Mouse (Mus musculus) midbrain, embryonic 16.5 days (tissue): ENCODE measurements around the gene Tnfsf15. TPM values are rescaled to one million over a fixed set of nuclear protein-coding genes. Genes with fewer than 3 reads are reported as not detected.

ENCODE experiments used
- ATAC-seq: fragments of 200-750 bp; cut with Nextera tagmentation; 2 replicates; pipeline ENCODE4 v1.8.0; 2017; ENCODE audit warnings: moderate TSS enrichment
- H3K27ac ChIP-seq: fragments of 300-500 bp; sonication (generic); 2 replicates; pipeline ENCODE4 v1.5.1; 2014; ENCODE audit warnings: mild to moderate bottlenecking, low read length, mixed read lengths
- H3K27me3 ChIP-seq: fragments of 300-500 bp; sonication (generic); 2 replicates; pipeline ENCODE4 v1.6.1; 2014; ENCODE audit warnings: low read depth, low read length, mixed read lengths; ENCODE audit not compliant: control insufficient read depth, insufficient read depth
- H3K36me3 ChIP-seq: fragments of 300-500 bp; sonication (generic); 2 replicates; pipeline ENCODE4 v1.6.1; 2014; ENCODE audit warnings: mild to moderate bottlenecking, low read length, moderate library complexity, mixed read lengths; ENCODE audit not compliant: control insufficient read depth, insufficient read depth
- H3K4me1 ChIP-seq: fragments of 300-500 bp; sonication (generic); 2 replicates; pipeline ENCODE4 v1.6.1; 2014; ENCODE audit warnings: mild to moderate bottlenecking, low read length, mixed read lengths; ENCODE audit not compliant: control insufficient read depth, insufficient read depth
- H3K4me2 ChIP-seq: fragments of 300-500 bp; sonication (generic); 2 replicates; pipeline ENCODE4 v1.6.1; 2014; ENCODE audit warnings: mild to moderate bottlenecking, low read length, mixed read lengths
- H3K4me3 ChIP-seq: fragments of 300-500 bp; sonication (generic); 2 replicates; pipeline ENCODE4 v1.5.1; 2014; ENCODE audit warnings: low read depth, mild to moderate bottlenecking, low read length, moderate library complexity, mixed read lengths
- H3K9ac ChIP-seq: fragments of 300-500 bp; sonication (generic); 2 replicates; pipeline ENCODE4 v1.6.1; 2014; ENCODE audit warnings: low read depth, low read length, mixed read lengths
- H3K9me3 ChIP-seq: fragments of 300-500 bp; sonication (generic); replicated peaks from 2 replicates; pipeline ENCODE4 v1.6.1; 2014; ENCODE audit warnings: mild to moderate bottlenecking, low read length, mixed read lengths; ENCODE audit not compliant: control insufficient read depth, poor library complexity, severe bottlenecking
- WGBS: fragments of 180-500 bp; shearing (Covaris S2); extraction: QIAGEN DNeasy Blood & Tissue Kit; methylation state at CpG from one replicate; pipeline ENCODE4 v1.1.7; 2014; 5-methylcytosine and 5-hydroxymethylcytosine counted together
- polyA plus RNA-seq: library from polyadenylated mRNA; unstranded; fragments of >200 nt; fragmentation: Nextera tagmentation; extraction: Ambion mirVana; gene quantifications from 2 replicates; pipeline ENCODE4 v1.2.1, GENCODE M21; 2015

Tnfsf15 gene
- polyA plus RNA-seq, 1 experiment from 2014 or later: not detected

DNA sequence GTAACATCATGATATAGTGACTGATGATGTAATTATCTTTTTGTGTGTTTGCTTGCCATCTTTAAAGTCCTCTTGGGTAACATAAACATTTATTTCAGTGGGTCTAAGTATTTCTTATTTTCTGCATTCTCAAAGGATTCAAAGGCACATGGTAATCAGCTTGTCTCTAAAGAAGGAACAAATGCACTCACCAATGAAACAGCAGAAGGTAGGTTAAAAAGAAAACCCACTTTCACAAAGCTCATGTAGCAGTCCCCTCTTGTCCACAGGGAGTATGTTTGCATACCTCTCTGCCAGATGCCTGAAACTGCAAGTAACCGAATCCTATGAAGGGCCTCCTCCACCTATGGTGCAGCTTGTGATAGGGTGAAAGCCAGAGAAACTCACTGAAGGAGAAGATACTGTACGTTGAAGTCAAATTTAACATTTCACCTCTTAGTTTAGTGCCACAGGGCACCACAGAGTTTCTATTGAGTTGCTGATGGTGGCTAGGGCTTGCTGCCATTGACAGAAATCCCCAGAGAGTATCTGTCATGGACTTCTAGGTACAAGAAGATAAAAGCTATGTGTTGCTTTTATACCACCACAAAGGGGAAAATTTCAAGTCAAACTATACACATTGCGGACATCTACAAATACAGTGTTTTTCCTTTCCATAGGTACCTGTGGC is 3.3 kb upstream of the Tnfsf15 start:
- Histone ChIP-seq H3K4me2 (no peak overlapping the region), H3K27me3 (no peaks in the 10 kb centered on the region), H3K9ac (no peak overlapping the region), H3K4me3 (no peak overlapping the region), H3K36me3 (no peaks in the 10 kb centered on the region), H3K27ac (no peak overlapping the region), H3K4me1 (no peaks in the 10 kb centered on the region), H3K9me3 (no peaks in the 10 kb centered on the region)
- 81% methylated on average over 3 of the region's 3 CpGs for WGBS
- ATAC-seq: no peak

DNA sequence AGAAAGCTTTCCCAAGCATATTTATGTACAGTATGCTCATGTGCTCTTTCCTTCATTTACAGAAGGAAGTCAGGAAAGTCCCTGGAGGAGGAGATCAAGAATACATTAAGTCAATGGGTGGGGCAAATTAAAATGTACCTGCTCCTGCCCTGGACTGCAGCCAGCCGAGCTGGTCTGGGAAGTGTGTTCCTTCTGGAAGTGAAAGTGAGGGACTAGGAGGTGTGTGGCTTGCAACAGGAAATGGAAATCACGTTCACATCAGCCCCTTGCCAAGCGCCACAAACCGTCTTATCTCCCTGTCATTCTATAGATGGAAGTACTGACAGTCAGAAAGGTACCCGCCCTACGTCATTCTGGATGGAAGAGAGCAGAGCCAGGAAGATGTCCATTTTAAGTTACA is 358 bp upstream of the Tnfsf15 start:
- Histone ChIP-seq H3K27ac (no peak overlapping the region), H3K27me3 (no peaks in the 10 kb centered on the region), H3K4me2 (no peak overlapping the region), H3K4me3 (no peak overlapping the region), H3K9ac (no peak overlapping the region), H3K4me1 (no peaks in the 10 kb centered on the region), H3K9me3 (no peaks in the 10 kb centered on the region), H3K36me3 (no peaks in the 10 kb centered on the region)
- ATAC-seq: no peak
- 78% methylated on average over 6 of the region's 6 CpGs for WGBS

DNA sequence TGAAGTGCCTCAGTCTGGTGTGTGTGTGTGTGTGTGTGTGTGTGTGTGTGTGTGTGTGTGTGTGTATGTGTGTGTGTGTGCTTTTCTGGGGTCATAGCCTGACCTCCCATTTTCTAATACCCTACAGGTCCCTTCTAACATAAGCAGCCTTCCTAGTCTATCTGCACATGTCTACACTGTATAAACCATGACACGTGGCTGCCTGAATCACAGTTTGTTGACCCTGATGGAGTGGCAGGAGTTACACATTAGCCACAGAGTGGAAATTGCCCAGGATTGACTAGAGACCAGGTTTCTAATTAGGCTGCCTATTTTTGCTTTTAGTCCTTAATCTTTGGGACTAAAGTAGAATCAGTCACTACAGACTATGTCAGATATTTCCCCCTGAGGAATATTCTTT is 1.3 kb downstream of the Tnfsf15 start:
- no peaks in the 10 kb centered on the region for H3K4me1 ChIP-seq
- H3K27ac ChIP-seq: no peak overlapping the region
- no peaks in the 10 kb centered on the region for H3K9me3 ChIP-seq
- no peak for ATAC-seq
- no peak overlapping the region for H3K4me2 ChIP-seq
- no peak overlapping the region for H3K4me3 ChIP-seq
- no peaks in the 10 kb centered on the region for H3K36me3 ChIP-seq
- 63% methylated on average over 1 of the region's 1 CpGs for WGBS
- H3K9ac ChIP-seq: no peak overlapping the region
- H3K27me3 ChIP-seq: no peaks in the 10 kb centered on the region

DNA sequence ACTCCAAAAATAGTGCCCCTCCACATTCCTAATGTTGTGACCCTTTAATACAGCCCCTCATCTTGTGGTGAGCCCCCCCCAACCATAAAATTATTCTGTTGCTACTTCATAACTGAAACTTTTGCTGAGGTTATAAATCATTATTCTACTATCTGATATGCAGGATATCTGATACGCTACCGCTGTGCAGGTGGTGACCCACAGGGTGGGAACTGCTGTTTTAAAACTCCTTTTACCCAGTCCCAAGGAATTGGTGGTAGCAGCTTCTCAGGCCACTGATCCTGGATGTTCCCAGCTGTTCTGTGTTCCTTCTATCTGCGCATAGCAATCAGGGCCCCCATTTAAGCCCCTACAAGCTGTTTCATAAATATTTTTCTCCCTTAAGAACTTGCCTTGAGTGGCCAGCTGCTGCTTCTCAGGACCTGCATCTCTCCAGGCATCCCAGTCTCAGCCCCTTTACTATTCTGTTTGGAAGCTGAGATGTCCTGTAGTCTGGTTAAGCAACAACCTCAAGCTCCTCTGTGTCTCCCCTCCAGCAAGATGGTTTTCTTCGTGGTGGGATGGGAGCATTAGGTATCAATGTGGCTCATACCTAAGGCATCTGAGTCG is 2.0 kb downstream of the Tnfsf15 start:
- 90% methylated on average over 5 of the region's 5 CpGs for WGBS
- no peak overlapping the region for H3K9ac ChIP-seq
- H3K4me3 ChIP-seq: no peak overlapping the region
- no peaks in the 10 kb centered on the region for H3K36me3 ChIP-seq
- H3K4me2 ChIP-seq: no peak overlapping the region
- H3K27ac ChIP-seq: no peak overlapping the region
- H3K27me3 ChIP-seq: no peaks in the 10 kb centered on the region
- no peak for ATAC-seq
- no peaks in the 10 kb centered on the region for H3K9me3 ChIP-seq
- H3K4me1 ChIP-seq: no peaks in the 10 kb centered on the region

DNA sequence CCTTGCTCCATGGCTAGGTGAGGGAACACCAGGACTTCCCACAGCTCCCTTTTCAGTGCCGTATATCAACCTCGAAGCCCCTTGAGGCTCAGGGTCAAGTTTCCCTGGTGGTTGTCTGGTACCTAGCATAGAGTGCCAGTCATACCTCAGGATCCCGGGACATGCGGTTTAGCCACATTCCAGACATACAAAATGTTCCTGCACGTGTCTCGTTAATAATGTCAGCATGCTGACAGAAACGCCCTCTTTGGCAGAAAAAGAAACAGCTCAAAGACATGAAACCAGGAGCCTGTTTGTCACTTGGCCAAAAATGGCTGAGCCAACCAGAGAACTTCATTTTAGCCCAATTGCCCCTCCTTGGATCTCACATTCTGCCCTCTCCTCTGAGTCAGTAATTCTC is 2.8 kb downstream of the Tnfsf15 start:
- WGBS: 71% methylated on average over 7 of the region's 7 CpGs

DNA sequence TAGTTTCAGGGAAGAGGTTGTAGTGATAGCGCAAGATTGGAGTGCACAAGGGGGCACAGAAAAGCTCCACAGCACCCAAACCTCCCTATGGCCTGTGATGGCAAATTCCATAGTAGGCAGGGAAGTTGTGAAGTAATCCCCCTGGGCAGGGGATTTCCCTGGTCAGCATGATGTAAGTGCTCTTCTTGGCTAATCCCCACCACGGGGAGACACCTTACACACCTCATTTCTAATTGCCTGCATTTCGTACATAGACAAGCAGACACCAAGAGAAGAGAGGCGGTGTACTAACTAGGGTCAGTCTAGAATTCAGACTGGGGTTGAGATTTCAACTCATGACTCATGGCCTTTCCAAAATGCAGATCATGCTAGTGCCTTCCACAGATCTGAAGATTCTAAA is 4.2 kb downstream of the Tnfsf15 start:
- Histone ChIP-seq H3K4me2 (no peak overlapping the region), H3K9me3 (no peaks in the 10 kb centered on the region), H3K4me1 (no peaks in the 10 kb centered on the region), H3K27me3 (no peaks in the 10 kb centered on the region), H3K36me3 (no peaks in the 10 kb centered on the region), H3K27ac (no peak overlapping the region), H3K4me3 (no peak overlapping the region), H3K9ac (no peak overlapping the region)
- 77% methylated on average over 4 of the region's 4 CpGs for WGBS
- ATAC-seq: no peak

More for the DNA sequence above, 2.8 kb downstream of the Tnfsf15 start:
- no peaks in the 10 kb centered on the region for H3K4me1 ChIP-seq
- no peaks in the 10 kb centered on the region for H3K27me3 ChIP-seq
- H3K9me3 ChIP-seq: no peaks in the 10 kb centered on the region
- no peak overlapping the region for H3K4me2 ChIP-seq
- H3K27ac ChIP-seq: no peak overlapping the region
- H3K9ac ChIP-seq: no peak overlapping the region
- H3K36me3 ChIP-seq: no peaks in the 10 kb centered on the region
- no peak for ATAC-seq
- H3K4me3 ChIP-seq: no peak overlapping the region

DNA sequence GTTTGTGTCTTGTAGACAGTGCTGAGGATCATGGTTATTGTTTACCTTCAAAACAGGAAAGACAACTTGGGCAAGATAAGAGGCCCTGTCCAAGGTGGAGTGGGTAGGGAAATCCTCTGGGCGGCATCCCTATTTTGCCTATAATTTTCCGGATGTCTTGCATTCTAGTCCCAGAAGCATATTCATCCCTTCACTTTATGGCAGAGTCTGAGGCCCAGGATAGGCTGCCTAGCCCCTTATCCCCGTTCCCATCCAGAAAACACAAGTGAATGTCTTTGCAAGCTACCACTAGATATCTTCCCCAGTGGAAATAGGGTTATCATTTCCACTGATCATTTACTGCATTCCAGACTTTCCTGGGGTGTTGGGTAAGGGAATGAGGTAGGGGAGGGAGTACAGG is 4.9 kb downstream of the Tnfsf15 start:
- H3K4me2 ChIP-seq: no peak overlapping the region
- H3K4me3 ChIP-seq: no peak overlapping the region
- no peaks in the 10 kb centered on the region for H3K27me3 ChIP-seq
- H3K9ac ChIP-seq: no peak overlapping the region
- no peak overlapping the region for H3K27ac ChIP-seq
- no peak for ATAC-seq
- no peaks in the 10 kb centered on the region for H3K36me3 ChIP-seq
- no peaks in the 10 kb centered on the region for H3K9me3 ChIP-seq
- 92% methylated on average over 3 of the region's 3 CpGs for WGBS
- H3K4me1 ChIP-seq: no peaks in the 10 kb centered on the region

DNA sequence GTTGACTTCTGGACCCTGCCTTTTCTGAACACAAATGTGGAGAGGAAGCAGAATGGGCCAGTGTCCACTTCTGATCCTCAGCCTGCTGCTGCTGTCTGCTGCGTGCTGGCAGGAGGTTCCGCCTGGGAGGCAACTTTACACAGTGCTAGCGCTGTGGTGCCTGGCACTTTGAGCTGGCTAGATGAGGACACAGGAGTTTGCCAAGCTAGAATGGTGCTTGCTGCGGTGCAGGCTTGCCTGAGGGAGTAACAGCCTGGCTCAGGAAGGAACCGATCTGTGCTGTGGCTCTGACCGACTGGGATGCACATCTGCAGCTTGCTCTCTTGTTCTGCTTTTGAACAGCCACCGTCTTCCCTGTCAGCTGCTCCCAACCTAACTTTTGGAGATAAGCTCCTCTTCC is 5.4 kb downstream of the Tnfsf15 start:
- H3K27ac ChIP-seq: no peak overlapping the region
- no peak overlapping the region for H3K9ac ChIP-seq
- H3K4me3 ChIP-seq: no peak overlapping the region
- no peaks in the 10 kb centered on the region for H3K4me1 ChIP-seq
- H3K27me3 ChIP-seq: no peaks in the 10 kb centered on the region
- no peak; the same call in 1 of the 2 replicates for ATAC-seq
- WGBS: 60% methylated on average over 7 of the region's 7 CpGs
- no peaks in the 10 kb centered on the region for H3K36me3 ChIP-seq
- H3K9me3 ChIP-seq: no peaks in the 10 kb centered on the region
- no peak overlapping the region for H3K4me2 ChIP-seq

DNA sequence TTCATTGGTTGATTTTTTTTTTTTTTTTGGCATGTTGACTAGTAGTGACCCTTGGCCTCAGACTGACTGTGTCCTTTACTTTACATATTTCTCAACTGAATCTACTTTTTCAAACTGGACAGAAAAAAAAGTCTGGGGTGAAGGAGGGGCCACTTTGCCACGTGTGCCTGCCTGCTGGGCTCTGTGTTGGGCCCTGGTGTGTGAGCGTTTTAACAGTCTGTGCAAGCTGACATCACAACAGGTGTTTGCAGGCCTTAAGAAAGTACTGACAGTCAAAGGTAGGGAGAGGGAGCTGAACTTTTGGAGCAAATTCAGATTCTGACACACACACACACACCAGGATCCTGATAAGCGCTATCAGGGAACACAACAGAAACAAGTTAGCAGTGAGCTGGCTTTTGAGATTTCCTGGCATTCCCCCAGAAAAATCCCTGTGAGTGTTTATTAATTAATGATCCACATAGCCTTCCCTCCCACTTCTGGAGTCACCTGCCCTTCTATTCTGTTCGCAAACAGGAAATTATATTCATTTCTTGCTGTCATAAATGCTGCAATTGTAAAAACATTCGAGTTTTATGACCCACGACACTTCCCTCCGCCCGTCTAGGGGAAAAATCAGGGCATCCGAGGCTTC is 6.4 kb downstream of the Tnfsf15 start:
- no peak overlapping the region for H3K4me2 ChIP-seq
- no peak for ATAC-seq
- no peaks in the 10 kb centered on the region for H3K27me3 ChIP-seq
- no peaks in the 10 kb centered on the region for H3K36me3 ChIP-seq
- H3K4me1 ChIP-seq: no peaks in the 10 kb centered on the region
- H3K9ac ChIP-seq: no peak overlapping the region
- H3K4me3 ChIP-seq: no peak overlapping the region
- H3K27ac ChIP-seq: no peak overlapping the region
- no peaks in the 10 kb centered on the region for H3K9me3 ChIP-seq
- WGBS: 80% methylated on average over 9 of the region's 9 CpGs
